Comparison of ENCODE assay signal across 17 mouse cellular contexts in the genomic region with DNA sequence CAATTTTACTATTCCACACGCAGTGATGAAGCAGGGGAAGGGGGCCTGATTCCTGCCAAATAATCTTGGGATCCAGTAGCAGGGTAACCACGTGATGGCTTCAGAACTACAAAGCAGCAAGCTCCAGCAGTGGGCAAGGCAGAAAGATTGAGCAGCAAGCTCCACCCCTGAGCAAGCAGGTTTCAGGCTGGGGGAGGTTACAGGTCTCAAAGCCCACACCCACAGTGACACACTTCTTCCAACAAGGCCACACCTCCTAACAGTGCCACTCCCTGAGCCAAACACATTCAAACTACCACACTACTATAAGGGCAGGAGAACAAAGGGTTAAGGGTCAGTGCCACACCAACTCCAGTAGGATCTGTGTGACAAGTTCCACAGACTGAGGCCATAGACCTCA. TPM values are rescaled to one million over a fixed set of nuclear protein-coding genes. Genes with fewer than 3 reads are reported as not detected.
DNase-seq lines count a peak whose midpoint lies in the region; ATAC-seq lines count a peak whose summit lies in the region.
"Had no signal": no experiment of that assay in that cellular context is flagged by ENCODE, and none has a peak within 500 bp of the region (broad histone marks: within the 10 kb centered on the region; RNA-seq: fewer than 3 reads in every experiment).

No protein-coding gene starts in this region.

- WGBS in lung, embryonic 16.5 days: 23% methylated on average over 2 of the region's 2 CpGs
- WGBS in liver, embryonic 11.5 days: 24% methylated on average over 2 of the region's 2 CpGs
- 25% methylated on average over 2 of the region's 2 CpGs for WGBS in stomach, embryonic 16.5 days

- H3K36me3 ChIP-seq in lung, embryonic 16.5 days (ENCODE audit: control insufficient read depth, insufficient read depth, low read length): peaks cover under 1% of the 10 kb centered on the region; the same call in 1 of the 2 replicates
- H3K36me3 ChIP-seq in liver, embryonic 11.5 days (ENCODE audit: control insufficient read depth, insufficient read depth, low read length): no peaks in the 10 kb centered on the region; the same call in 1 of the 2 replicates
- H3K36me3 ChIP-seq in stomach, embryonic 16.5 days (ENCODE audit: control insufficient read depth, insufficient read depth, low read length): no peaks in the 10 kb centered on the region

- H3K9me3 ChIP-seq in lung, embryonic 16.5 days (ENCODE audit: control insufficient read depth, low read length): no peaks in the 10 kb centered on the region; the same call in 1 of the 2 replicates
- H3K9me3 ChIP-seq in liver, embryonic 11.5 days (ENCODE audit: control insufficient read depth, low read length): no peaks in the 10 kb centered on the region
- no peaks in the 10 kb centered on the region for H3K9me3 ChIP-seq in stomach, embryonic 16.5 days (replicated peaks; ENCODE audit: control insufficient read depth, low read length)
- H3K9me3 ChIP-seq: embryonic facial prominence, embryonic 13.5 days; hindbrain, embryonic 12.5 days; midbrain, embryonic 13.5 days had no signal

- H3K27me3 ChIP-seq in lung, embryonic 16.5 days (ENCODE audit: control insufficient read depth, insufficient read depth, low read depth, low read length): no peaks in the 10 kb centered on the region
- no peaks in the 10 kb centered on the region for H3K27me3 ChIP-seq in liver, embryonic 11.5 days (replicated peaks; ENCODE audit: control insufficient read depth, insufficient read depth, low read length)
- H3K27me3 ChIP-seq in stomach, embryonic 16.5 days (ENCODE audit: control insufficient read depth, insufficient read depth, low read length): no peaks in the 10 kb centered on the region
- H3K27me3 ChIP-seq: embryonic facial prominence, embryonic 13.5 days; hindbrain, embryonic 12.5 days; midbrain, embryonic 13.5 days had no signal

- no peak overlapping the region for H3K9ac ChIP-seq in lung, embryonic 16.5 days (ENCODE audit: low read length)
- no peak overlapping the region for H3K9ac ChIP-seq in liver, embryonic 11.5 days (ENCODE audit: low read depth, low read length)
- no peak overlapping the region for H3K9ac ChIP-seq in stomach, embryonic 16.5 days (ENCODE audit: low read length)
- H3K9ac ChIP-seq: embryonic facial prominence, embryonic 13.5 days; forebrain, postnatal 0 days; hindbrain, embryonic 12.5 days; midbrain, embryonic 13.5 days had no signal

- H3K4me3 ChIP-seq in lung, embryonic 16.5 days (ENCODE audit: low read length): no peak overlapping the region
- H3K4me3 ChIP-seq in liver, embryonic 11.5 days (ENCODE audit: low read depth, low read length): no peak overlapping the region
- H3K4me3 ChIP-seq in stomach, embryonic 16.5 days (replicated peaks; ENCODE audit: low read length): no peak overlapping the region
- H3K4me3 ChIP-seq: embryonic facial prominence, embryonic 13.5 days; hindbrain, embryonic 12.5 days; midbrain, embryonic 13.5 days had no signal

- 0 out of 2 replicates have a peak, but pooled peaks have one; percentile 15 for ATAC-seq in lung, embryonic 16.5 days (ENCODE audit: low read depth)
- peak; percentile 78 for ATAC-seq in liver, embryonic 11.5 days (replicated peaks; ENCODE audit: low FRiP score)
- ATAC-seq in stomach, embryonic 16.5 days (ENCODE audit: insufficient read depth, low FRiP score): peak; percentile 84
- ATAC-seq in frontal cortex, adult (ENCODE audit: low TSS enrichment): no peak
- ATAC-seq: midbrain, embryonic 13.5 days had no signal

- no peak for DNase-seq in lung, postnatal 4 days
- DNase-seq in R1 (ENCODE audit: low read depth, low spot score): peak; percentile 96
- no peak for DNase-seq in liver, embryonic 11.5 days (ENCODE audit: low spot score)
- no peak for DNase-seq in left cerebral cortex, adult 11 months (ENCODE audit: low spot score)
- DNase-seq in adrenal gland, adult 8-10 months: no peak
- DNase-seq: cerebellum, adult 8-10 months; forebrain, postnatal 0 days; heart, adult 18-20 months; kidney, postnatal 25 days; right cerebral cortex, postnatal 14 days had no signal

- H3K4me2 ChIP-seq in lung, embryonic 16.5 days (ENCODE audit: low read depth, low read length): no peak overlapping the region
- no peak overlapping the region for H3K4me2 ChIP-seq in liver, embryonic 11.5 days
- no peak overlapping the region for H3K4me2 ChIP-seq in stomach, embryonic 16.5 days (ENCODE audit: low read depth, low read length)
- H3K4me2 ChIP-seq: embryonic facial prominence, embryonic 13.5 days; hindbrain, embryonic 12.5 days; midbrain, embryonic 13.5 days had no signal

- H3K27ac ChIP-seq in lung, embryonic 16.5 days (ENCODE audit: low read length): no peak overlapping the region
- no peak overlapping the region for H3K27ac ChIP-seq in liver, embryonic 11.5 days (ENCODE audit: low read depth, low read length)
- H3K27ac ChIP-seq in stomach, embryonic 16.5 days (ENCODE audit: low read length): no peak overlapping the region
- H3K27ac ChIP-seq: embryonic facial prominence, embryonic 13.5 days; hindbrain, embryonic 12.5 days; midbrain, embryonic 13.5 days had no signal

- H3K4me1 ChIP-seq in lung, embryonic 16.5 days (replicated peaks; ENCODE audit: control insufficient read depth, insufficient read depth, low read length): no peaks in the 10 kb centered on the region
- 0 out of 2 replicates have a peak, but pooled peaks cover 2% of the 10 kb centered on the region for H3K4me1 ChIP-seq in liver, embryonic 11.5 days (replicated peaks; ENCODE audit: control insufficient read depth, insufficient read depth, low read length)
- no peaks in the 10 kb centered on the region for H3K4me1 ChIP-seq in stomach, embryonic 16.5 days (ENCODE audit: control insufficient read depth, insufficient read depth, low read length)
- H3K4me1 ChIP-seq: embryonic facial prominence, embryonic 13.5 days; hindbrain, embryonic 12.5 days; midbrain, embryonic 13.5 days had no signal

RNA-seq across cellular contexts. Expression of a gene that starts 9.6 kb away (rescaled TPM):
- polyA plus RNA-seq in lung, embryonic 16.5 days (2015; fragmentation: Nextera tagmentation; extraction: Ambion mirVana): 44.0 and 46.4 TPM in 2 replicates
- 15.6 and 16.4 TPM in 2 replicates for polyA plus RNA-seq in liver, embryonic 11.5 days (2014; fragmentation: Nextera tagmentation; extraction: Ambion mirVana)
- 31.8 and 35.5 TPM in 2 replicates for polyA plus RNA-seq in stomach, embryonic 16.5 days (2015; fragmentation: Nextera tagmentation; extraction: Ambion mirVana)
- total RNA-seq in adrenal gland, adult 8-10 months (2022): 1 to 10 TPM in 2 of 4 experiments, under 1 TPM in 2; 0.30 to 1.9 (median 1.1) TPM
- total RNA-seq: liver, adult 2 months had no signal

RNA-seq across cellular contexts. Expression of a gene that starts 17.5 kb away (rescaled TPM):
- polyA plus RNA-seq in lung, embryonic 16.5 days (2015; fragmentation: Nextera tagmentation; extraction: Ambion mirVana): 76.9 and 84.3 TPM in 2 replicates
- 78.7 and 79.6 TPM in 2 replicates for polyA plus RNA-seq in liver, embryonic 11.5 days (2014; fragmentation: Nextera tagmentation; extraction: Ambion mirVana)
- 76.2 and 79.2 TPM in 2 replicates for polyA plus RNA-seq in stomach, embryonic 16.5 days (2015; fragmentation: Nextera tagmentation; extraction: Ambion mirVana)
- total RNA-seq in adrenal gland, adult 8-10 months (2022): 100 to 1,000 TPM in 1 of 4 experiments, 10 to 100 TPM in 3; 62.0 to 102 (median 88.6) TPM

RNA-seq across cellular contexts. Expression of a gene that starts 19.0 kb away (rescaled TPM):
- 466 and 483 TPM in 2 replicates for polyA plus RNA-seq in lung, embryonic 16.5 days (2015; fragmentation: Nextera tagmentation; extraction: Ambion mirVana)
- polyA plus RNA-seq in liver, embryonic 11.5 days (2014; fragmentation: Nextera tagmentation; extraction: Ambion mirVana): 493 and 494 TPM in 2 replicates
- 444 and 484 TPM in 2 replicates for polyA plus RNA-seq in stomach, embryonic 16.5 days (2015; fragmentation: Nextera tagmentation; extraction: Ambion mirVana)
- 100 to 1,000 TPM; 146 to 172 (median 162) TPM for total RNA-seq in adrenal gland, adult 8-10 months (2022)

RNA-seq across cellular contexts. Expression of a gene that starts 23.3 kb away (rescaled TPM):
- 101 and 103 TPM in 2 replicates for polyA plus RNA-seq in lung, embryonic 16.5 days (2015; fragmentation: Nextera tagmentation; extraction: Ambion mirVana)
- 120 and 121 TPM in 2 replicates for polyA plus RNA-seq in liver, embryonic 11.5 days (2014; fragmentation: Nextera tagmentation; extraction: Ambion mirVana)
- 112 and 113 TPM in 2 replicates for polyA plus RNA-seq in stomach, embryonic 16.5 days (2015; fragmentation: Nextera tagmentation; extraction: Ambion mirVana)
- total RNA-seq in adrenal gland, adult 8-10 months (2022): 100 to 1,000 TPM; 112 to 127 (median 118) TPM

RNA-seq across cellular contexts. Expression of a gene that starts 30.3 kb away (rescaled TPM):
- polyA plus RNA-seq in lung, embryonic 16.5 days (2015; fragmentation: Nextera tagmentation; extraction: Ambion mirVana): 1.4 and 2.1 TPM in 2 replicates
- polyA plus RNA-seq in liver, embryonic 11.5 days (2014; fragmentation: Nextera tagmentation; extraction: Ambion mirVana): 1.2 and 1.9 TPM in 2 replicates
- polyA plus RNA-seq in stomach, embryonic 16.5 days (2015; fragmentation: Nextera tagmentation; extraction: Ambion mirVana): 1.00 and 1.6 TPM in 2 replicates
- 1 to 10 TPM in 1 of 4 experiments, under 1 TPM in 3; 0.45 to 1.8 (median 0.88) TPM for total RNA-seq in adrenal gland, adult 8-10 months (2022)
